Mouse (Mus musculus) forebrain, embryonic 12.5 days (tissue): Measurements from ENCODE around the gene St6galnac3. TPM values are rescaled to one million over a fixed set of nuclear protein-coding genes. Genes with fewer than 3 reads are reported as not detected.

Experiments used
- ATAC-seq: fragments of 200-750 bp; cut with Nextera tagmentation; 2 replicates; pipeline ENCODE4 v1.8.0; 2017; ENCODE audit warnings: moderate TSS enrichment; ENCODE audit not compliant: low FRiP score
- H3K27ac ChIP-seq: fragments of 300-500 bp; sonication (generic); 2 replicates; pipeline ENCODE4 v1.5.1; 2016; ENCODE audit warnings: mild to moderate bottlenecking
- H3K27me3 ChIP-seq: fragments of 300-500 bp; sonication (generic); 2 replicates; pipeline ENCODE4 v1.6.1; 2016; ENCODE audit warnings: mild to moderate bottlenecking
- H3K36me3 ChIP-seq: fragments of 300-500 bp; sonication (generic); replicated peaks from 2 replicates; pipeline ENCODE4 v1.6.1; 2016; ENCODE audit warnings: mild to moderate bottlenecking
- H3K4me1 ChIP-seq: fragments of 300-500 bp; sonication (generic); 2 replicates; pipeline ENCODE4 v1.6.1; 2016
- H3K4me2 ChIP-seq: fragments of 300-500 bp; sonication (generic); 2 replicates; pipeline ENCODE4 v1.6.1; 2016; ENCODE audit warnings: mild to moderate bottlenecking, moderate library complexity
- H3K4me3 ChIP-seq: fragments of 300-500 bp; sonication (generic); replicated peaks from 2 replicates; pipeline ENCODE4 v1.5.1; 2016; ENCODE audit warnings: mild to moderate bottlenecking
- H3K9ac ChIP-seq: fragments of 300-500 bp; sonication (generic); 2 replicates; pipeline ENCODE4 v1.6.1; 2016; ENCODE audit warnings: mild to moderate bottlenecking
- H3K9me3 ChIP-seq: fragments of 300-500 bp; sonication (generic); 2 replicates; pipeline ENCODE4 v1.6.1; 2016
- WGBS: fragments of 180-500 bp; shearing (Covaris S2); methylation state at CpG from one replicate; pipeline ENCODE4 v1.1.7; 2016; 5-methylcytosine and 5-hydroxymethylcytosine counted together
- polyA plus RNA-seq: library from polyadenylated mRNA; unstranded; fragments of >200 nt; fragmentation: Nextera tagmentation; extraction: Ambion mirVana; gene quantifications from 2 replicates; pipeline ENCODE4 v1.2.1, GENCODE M21; 2016

St6galnac3 gene
- polyA plus RNA-seq, 1 experiment from 2014 or later, result 26.9 TPM

- 94% methylated on average over 4 of the region's 4 CpGs for whole genome bisulfite sequencing
- Histone ChIP-seq H3K4me1 (peaks cover 5% of the 10 kb centered on the region; the same call in 1 of the 2 replicates), H3K9me3 (0 out of 2 replicates have a peak, but pooled peaks cover 2% of the 10 kb centered on the region), H3K9ac (no peak overlapping the region), H3K27ac (no peak overlapping the region), H3K4me3 (no peak overlapping the region), H3K27me3 (no peaks in the 10 kb centered on the region), H3K36me3 (no peaks in the 10 kb centered on the region), H3K4me2 (no peak overlapping the region)
- ATAC-seq, result no peak
Measured at GRCm38 (mm10) chr3:153287564-153287963, 437.4 kb downstream of the St6galnac3 start.

- 74% methylated on average over 6 of the region's 6 CpGs for WGBS
- ATAC-seq, result no peak
Measured at GRCm38 (mm10) chr3:153287081-153287480, 437.9 kb downstream of the St6galnac3 start.

GRCm38 (mm10) chr3:153282123-153282765 lies 442.7 kb downstream of the St6galnac3 start:
- Histone ChIP-seq H3K27me3 (peaks cover 20% of the 10 kb centered on the region), H3K4me2 (no peak overlapping the region), H3K36me3 (no peaks in the 10 kb centered on the region), H3K9me3 (no peaks in the 10 kb centered on the region), H3K4me1 (peaks cover 26% of the 10 kb centered on the region), H3K27ac (no peak overlapping the region), H3K4me3 (no peak overlapping the region), H3K9ac (no peak overlapping the region)
- WGBS, result 67% methylated on average over 16 of the region's 16 CpGs
- ATAC-seq, result no peak

More at GRCm38 (mm10) chr3:153287081-153287480, 437.9 kb downstream of the St6galnac3 start:
- 0 out of 2 replicates have a peak, but pooled peaks cover 2% of the 10 kb centered on the region for H3K9me3 ChIP-seq
- H3K4me2 ChIP-seq, result no peak overlapping the region
- no peaks in the 10 kb centered on the region for H3K27me3 ChIP-seq
- H3K4me1 ChIP-seq, result peaks cover 9% of the 10 kb centered on the region
- H3K27ac ChIP-seq, result no peak overlapping the region
- H3K36me3 ChIP-seq, result no peaks in the 10 kb centered on the region
- H3K9ac ChIP-seq, result no peak overlapping the region
- no peak overlapping the region for H3K4me3 ChIP-seq

GRCm38 (mm10) chr3:153278249-153278648 lies 446.7 kb downstream of the St6galnac3 start:
- no peak for ATAC-seq

GRCm38 (mm10) chr3:153277389-153277999 lies 447.5 kb downstream of the St6galnac3 start:
- Histone ChIP-seq H3K9ac (0 out of 2 replicates have a peak overlapping the region, but pooled peaks have one; percentile 8), H3K4me2 (peak overlapping the region; percentile 46), H3K9me3 (peaks cover 10% of the 10 kb centered on the region; the same call in 1 of the 2 replicates), H3K4me3 (0 out of 2 replicates have a peak overlapping the region, but pooled peaks have one; percentile 8), H3K4me1 (peaks cover 33% of the 10 kb centered on the region), H3K27me3 (peaks cover 30% of the 10 kb centered on the region), H3K27ac (peak overlapping the region; percentile 51; the same call in 1 of the 2 replicates), H3K36me3 (no peaks in the 10 kb centered on the region)
- peak; percentile 88 for ATAC-seq
- 8% methylated on average over 16 of the region's 16 CpGs for WGBS

More at GRCm38 (mm10) chr3:153278249-153278648, 446.7 kb downstream of the St6galnac3 start:
- Histone ChIP-seq H3K4me1 (peaks cover 33% of the 10 kb centered on the region), H3K9ac (no peak overlapping the region), H3K4me3 (no peak overlapping the region), H3K27me3 (peaks cover 30% of the 10 kb centered on the region), H3K4me2 (no peak overlapping the region), H3K36me3 (no peaks in the 10 kb centered on the region), H3K27ac (no peak overlapping the region), H3K9me3 (peaks cover 10% of the 10 kb centered on the region; the same call in 1 of the 2 replicates)
- WGBS, result 86% methylated on average over 5 of the region's 5 CpGs

- Histone ChIP-seq H3K9me3 (peaks cover 10% of the 10 kb centered on the region; the same call in 1 of the 2 replicates), H3K27me3 (peaks cover 30% of the 10 kb centered on the region), H3K36me3 (no peaks in the 10 kb centered on the region), H3K4me2 (peak overlapping the region; percentile 46), H3K4me1 (peaks cover 28% of the 10 kb centered on the region), H3K9ac (0 out of 2 replicates have a peak overlapping the region, but pooled peaks have one; percentile 8), H3K4me3 (0 out of 2 replicates have a peak overlapping the region, but pooled peaks have one; percentile 8), H3K27ac (peak overlapping the region; percentile 51; the same call in 1 of the 2 replicates)
- peak; percentile 82 for ATAC-seq
- 16% methylated on average over 16 of the region's 16 CpGs for WGBS
Measured at GRCm38 (mm10) chr3:153276830-153277388, 448.1 kb downstream of the St6galnac3 start.

GRCm38 (mm10) chr3:153276101-153276829 lies 448.7 kb downstream of the St6galnac3 start:
- H3K27me3 ChIP-seq, result peaks cover 31% of the 10 kb centered on the region
- H3K36me3 ChIP-seq, result no peaks in the 10 kb centered on the region
- H3K9me3 ChIP-seq, result peaks cover 10% of the 10 kb centered on the region; the same call in 1 of the 2 replicates
- H3K4me1 ChIP-seq, result peaks cover 26% of the 10 kb centered on the region
- ATAC-seq, result no peak
- peak overlapping the region; percentile 51; the same call in 1 of the 2 replicates for H3K27ac ChIP-seq
- H3K4me2 ChIP-seq, result peak overlapping the region; percentile 46
- H3K4me3 ChIP-seq, result no peak overlapping the region
- H3K9ac ChIP-seq, result no peak overlapping the region
- 51% methylated on average over 8 of the region's 8 CpGs for WGBS

GRCm38 (mm10) chr3:153272241-153272640 lies 452.7 kb downstream of the St6galnac3 start:
- H3K4me1 ChIP-seq, result peaks cover 13% of the 10 kb centered on the region
- ATAC-seq, result no peak
- H3K4me3 ChIP-seq, result no peak overlapping the region
- no peak overlapping the region for H3K27ac ChIP-seq
- H3K9ac ChIP-seq, result no peak overlapping the region
- H3K27me3 ChIP-seq, result peaks cover 14% of the 10 kb centered on the region
- H3K4me2 ChIP-seq, result no peak overlapping the region
- H3K9me3 ChIP-seq, result peaks cover 10% of the 10 kb centered on the region; the same call in 1 of the 2 replicates
- no peaks in the 10 kb centered on the region for H3K36me3 ChIP-seq
- 78% methylated on average over 1 of the region's 1 CpGs for WGBS

GRCm38 (mm10) chr3:153267397-153267796 lies 457.6 kb downstream of the St6galnac3 start:
- Histone ChIP-seq H3K36me3 (no peaks in the 10 kb centered on the region), H3K27me3 (peaks cover 8% of the 10 kb centered on the region), H3K9me3 (no peaks in the 10 kb centered on the region), H3K27ac (no peak overlapping the region), H3K4me1 (no peaks in the 10 kb centered on the region), H3K4me2 (no peak overlapping the region), H3K4me3 (no peak overlapping the region), H3K9ac (no peak overlapping the region)
- 74% methylated on average over 8 of the region's 8 CpGs for WGBS
- no peak for ATAC-seq

GRCm38 (mm10) chr3:153261985-153262384 lies 463.0 kb downstream of the St6galnac3 start:
- no peak for ATAC-seq
- no peak overlapping the region for H3K4me2 ChIP-seq
- no peaks in the 10 kb centered on the region for H3K36me3 ChIP-seq
- H3K4me1 ChIP-seq, result peaks cover 9% of the 10 kb centered on the region
- no peak overlapping the region for H3K9ac ChIP-seq
- H3K27me3 ChIP-seq, result peaks cover 4% of the 10 kb centered on the region
- no peak overlapping the region for H3K27ac ChIP-seq
- H3K4me3 ChIP-seq, result no peak overlapping the region
- 83% methylated on average over 5 of the region's 5 CpGs for WGBS
- H3K9me3 ChIP-seq, result no peaks in the 10 kb centered on the region

GRCm38 (mm10) chr3:153260225-153260933 lies 464.6 kb downstream of the St6galnac3 start:
- WGBS, result 60% methylated on average over 7 of the region's 7 CpGs
- no peak overlapping the region for H3K4me2 ChIP-seq
- peaks cover 9% of the 10 kb centered on the region for H3K4me1 ChIP-seq
- no peak overlapping the region for H3K9ac ChIP-seq
- ATAC-seq, result no peak
- no peaks in the 10 kb centered on the region; the same call in 1 of the 2 replicates for H3K27me3 ChIP-seq
- no peaks in the 10 kb centered on the region for H3K36me3 ChIP-seq
- no peaks in the 10 kb centered on the region for H3K9me3 ChIP-seq
- H3K4me3 ChIP-seq, result no peak overlapping the region
- H3K27ac ChIP-seq, result no peak overlapping the region
